Mouse (Mus musculus) midbrain, embryonic 13.5 days (tissue): Measurements from ENCODE around the gene Wdr93. TPM values are rescaled to one million over a fixed set of nuclear protein-coding genes. Genes with fewer than 3 reads are reported as not detected.
A peak's percentile ranks its signal among the peaks of the same experiment; 100 is the strongest.

Experiments used
- ATAC-seq: fragments of 200-750 bp; cut with Nextera tagmentation; 2 replicates; pipeline ENCODE4 v1.8.0; 2017; ENCODE audit warnings: mild to moderate bottlenecking, moderate TSS enrichment, moderate library complexity
- H3K27ac ChIP-seq: fragments of 300-500 bp; sonication (generic); 2 replicates; pipeline ENCODE4 v1.5.1; 2015; ENCODE audit warnings: inconsistent platforms, mild to moderate bottlenecking, moderate library complexity
- H3K27me3 ChIP-seq: fragments of 300-500 bp; sonication (generic); 2 replicates; pipeline ENCODE4 v1.6.1; 2015; ENCODE audit warnings: mild to moderate bottlenecking, inconsistent platforms
- H3K36me3 ChIP-seq: fragments of 300-500 bp; sonication (generic); 2 replicates; pipeline ENCODE4 v1.6.1; 2015; ENCODE audit warnings: mild to moderate bottlenecking, inconsistent platforms
- H3K4me1 ChIP-seq: fragments of 300-500 bp; sonication (generic); replicated peaks from 2 replicates; pipeline ENCODE4 v1.6.1; 2015; ENCODE audit warnings: inconsistent platforms
- H3K4me2 ChIP-seq: fragments of 300-500 bp; sonication (generic); replicated peaks from 2 replicates; pipeline ENCODE4 v1.6.1; 2015; ENCODE audit warnings: moderate library complexity, mild to moderate bottlenecking, inconsistent platforms
- H3K4me3 ChIP-seq: fragments of 300-500 bp; sonication (generic); replicated peaks from 2 replicates; pipeline ENCODE4 v1.5.1; 2015; ENCODE audit warnings: mild to moderate bottlenecking, inconsistent platforms
- H3K9ac ChIP-seq: fragments of 300-500 bp; sonication (generic); replicated peaks from 2 replicates; pipeline ENCODE4 v1.6.1; 2015; ENCODE audit warnings: mild to moderate bottlenecking, inconsistent platforms
- H3K9me3 ChIP-seq: fragments of 300-500 bp; sonication (generic); 2 replicates; pipeline ENCODE4 v1.6.1; 2016; ENCODE audit warnings: mild to moderate bottlenecking, inconsistent platforms
- WGBS: fragments of 180-500 bp; shearing (Covaris S2); methylation state at CpG from one replicate; pipeline ENCODE4 v1.1.7; 2015; 5-methylcytosine and 5-hydroxymethylcytosine counted together
- polyA plus RNA-seq: library from polyadenylated mRNA; unstranded; fragments of >200 nt; fragmentation: Nextera tagmentation; extraction: Ambion mirVana; gene quantifications from 2 replicates; pipeline ENCODE4 v1.2.1, GENCODE M21; 2015

Gene Wdr93
- polyA plus RNA-seq, 1 experiment from 2014 or later, result 0.27 TPM

- WGBS, result 82% methylated on average over 6 of the region's 6 CpGs
- Histone ChIP-seq H3K36me3 (no peaks in the 10 kb centered on the region), H3K4me2 (no peak overlapping the region), H3K9ac (no peak overlapping the region), H3K4me1 (no peaks in the 10 kb centered on the region), H3K9me3 (no peaks in the 10 kb centered on the region), H3K27me3 (no peaks in the 10 kb centered on the region), H3K4me3 (no peak overlapping the region), H3K27ac (no peak overlapping the region)
- no peak for ATAC-seq
These were observed 15.2 kb downstream of the Wdr93 start for GRCm38 (mm10) chr7:79758176-79758575.

GRCm38 (mm10) chr7:79759766-79760165, 16.8 kb downstream of the Wdr93 start:
- Histone ChIP-seq H3K27me3 (no peaks in the 10 kb centered on the region), H3K4me2 (no peak overlapping the region), H3K9ac (no peak overlapping the region), H3K4me1 (no peaks in the 10 kb centered on the region), H3K36me3 (no peaks in the 10 kb centered on the region), H3K4me3 (no peak overlapping the region), H3K27ac (no peak overlapping the region), H3K9me3 (no peaks in the 10 kb centered on the region)
- no peak for ATAC-seq

GRCm38 (mm10) chr7:79761124-79761876, 18.3 kb downstream of the Wdr93 start:
- Histone ChIP-seq H3K36me3 (no peaks in the 10 kb centered on the region), H3K27ac (no peak overlapping the region), H3K9ac (no peak overlapping the region), H3K4me1 (no peaks in the 10 kb centered on the region), H3K4me2 (no peak overlapping the region), H3K9me3 (no peaks in the 10 kb centered on the region), H3K4me3 (no peak overlapping the region), H3K27me3 (no peaks in the 10 kb centered on the region)
- ATAC-seq, result no peak
- WGBS, result 85% methylated on average over 5 of the region's 5 CpGs

- 82% methylated on average over 8 of the region's 8 CpGs for WGBS
- no peak overlapping the region for H3K9ac ChIP-seq
- no peak overlapping the region for H3K4me3 ChIP-seq
- H3K9me3 ChIP-seq, result no peaks in the 10 kb centered on the region
- H3K4me1 ChIP-seq, result no peaks in the 10 kb centered on the region
- no peak for ATAC-seq
- no peaks in the 10 kb centered on the region for H3K36me3 ChIP-seq
- no peaks in the 10 kb centered on the region for H3K27me3 ChIP-seq
- H3K4me2 ChIP-seq, result no peak overlapping the region
- H3K27ac ChIP-seq, result no peak overlapping the region
These were observed 19.1 kb downstream of the Wdr93 start for GRCm38 (mm10) chr7:79762106-79762505.

- no peak overlapping the region for H3K4me2 ChIP-seq
- ATAC-seq, result no peak
- no peak overlapping the region for H3K9ac ChIP-seq
- H3K27ac ChIP-seq, result no peak overlapping the region
- H3K9me3 ChIP-seq, result no peaks in the 10 kb centered on the region
- H3K27me3 ChIP-seq, result no peaks in the 10 kb centered on the region
- H3K4me1 ChIP-seq, result no peaks in the 10 kb centered on the region
- H3K36me3 ChIP-seq, result no peaks in the 10 kb centered on the region
- H3K4me3 ChIP-seq, result no peak overlapping the region
- 39% methylated on average over 1 of the region's 1 CpGs for WGBS
These were observed 23.0 kb downstream of the Wdr93 start for GRCm38 (mm10) chr7:79765991-79766390.

GRCm38 (mm10) chr7:79769664-79770063, 26.7 kb downstream of the Wdr93 start:
- no peak for ATAC-seq
- H3K27me3 ChIP-seq, result no peaks in the 10 kb centered on the region
- no peaks in the 10 kb centered on the region for H3K9me3 ChIP-seq
- H3K27ac ChIP-seq, result no peak overlapping the region
- H3K4me2 ChIP-seq, result no peak overlapping the region
- H3K4me1 ChIP-seq, result 0 out of 2 replicates have a peak, but pooled peaks cover 4% of the 10 kb centered on the region
- H3K36me3 ChIP-seq, result no peaks in the 10 kb centered on the region
- no peak overlapping the region for H3K9ac ChIP-seq
- H3K4me3 ChIP-seq, result no peak overlapping the region
- 93% methylated on average over 3 of the region's 3 CpGs for WGBS

GRCm38 (mm10) chr7:79771561-79772512, 28.9 kb downstream of the Wdr93 start:
- H3K27ac ChIP-seq, result no peak overlapping the region
- no peak overlapping the region for H3K4me2 ChIP-seq
- WGBS, result 46% methylated on average over 15 of the region's 15 CpGs
- ATAC-seq, result no peak
- no peaks in the 10 kb centered on the region for H3K36me3 ChIP-seq
- no peaks in the 10 kb centered on the region for H3K27me3 ChIP-seq
- no peak overlapping the region for H3K9ac ChIP-seq
- no peaks in the 10 kb centered on the region for H3K9me3 ChIP-seq
- no peak overlapping the region for H3K4me3 ChIP-seq
- H3K4me1 ChIP-seq, result 0 out of 2 replicates have a peak, but pooled peaks cover 4% of the 10 kb centered on the region

- H3K27ac ChIP-seq, result no peak overlapping the region
- no peaks in the 10 kb centered on the region for H3K36me3 ChIP-seq
- ATAC-seq, result 0 out of 2 replicates have a peak, but pooled peaks have one; percentile 40
- H3K9ac ChIP-seq, result no peak overlapping the region
- no peaks in the 10 kb centered on the region for H3K27me3 ChIP-seq
- no peaks in the 10 kb centered on the region for H3K9me3 ChIP-seq
- 31% methylated on average over 16 of the region's 16 CpGs for WGBS
- H3K4me2 ChIP-seq, result peak overlapping the region; percentile 41
- H3K4me3 ChIP-seq, result no peak overlapping the region; the same call in 1 of the 2 replicates
- H3K4me1 ChIP-seq, result 0 out of 2 replicates have a peak, but pooled peaks cover 3% of the 10 kb centered on the region
These were observed 38.0 kb downstream of the Wdr93 start for GRCm38 (mm10) chr7:79780647-79781626.

- no peak overlapping the region for H3K9ac ChIP-seq
- 78% methylated on average over 11 of the region's 11 CpGs for WGBS
- ATAC-seq, result no peak
- H3K4me2 ChIP-seq, result no peak overlapping the region
- no peak overlapping the region for H3K27ac ChIP-seq
- no peaks in the 10 kb centered on the region for H3K36me3 ChIP-seq
- H3K9me3 ChIP-seq, result no peaks in the 10 kb centered on the region
- H3K27me3 ChIP-seq, result no peaks in the 10 kb centered on the region
- H3K4me3 ChIP-seq, result no peak overlapping the region
- H3K4me1 ChIP-seq, result 0 out of 2 replicates have a peak, but pooled peaks cover 3% of the 10 kb centered on the region
These were observed 39.0 kb downstream of the Wdr93 start for GRCm38 (mm10) chr7:79781826-79782515.

- no peaks in the 10 kb centered on the region for H3K9me3 ChIP-seq
- H3K4me3 ChIP-seq, result no peak overlapping the region
- 0 out of 2 replicates have a peak, but pooled peaks cover 3% of the 10 kb centered on the region for H3K4me1 ChIP-seq
- ATAC-seq, result no peak
- no peak overlapping the region for H3K27ac ChIP-seq
- no peaks in the 10 kb centered on the region for H3K36me3 ChIP-seq
- H3K27me3 ChIP-seq, result 0 out of 2 replicates have a peak, but pooled peaks cover 4% of the 10 kb centered on the region
- no peak overlapping the region for H3K9ac ChIP-seq
- H3K4me2 ChIP-seq, result no peak overlapping the region
- 87% methylated on average over 2 of the region's 2 CpGs for WGBS
These were observed 39.5 kb downstream of the Wdr93 start for GRCm38 (mm10) chr7:79782516-79782855.

GRCm38 (mm10) chr7:79786295-79786694, 43.3 kb downstream of the Wdr93 start:
- 23% methylated on average over 6 of the region's 6 CpGs for WGBS
- Histone ChIP-seq H3K36me3 (no peaks in the 10 kb centered on the region), H3K4me2 (no peak overlapping the region), H3K4me3 (no peak overlapping the region), H3K9me3 (no peaks in the 10 kb centered on the region), H3K27ac (no peak overlapping the region), H3K9ac (no peak overlapping the region), H3K27me3 (peaks cover 14% of the 10 kb centered on the region), H3K4me1 (0 out of 2 replicates have a peak, but pooled peaks cover 2% of the 10 kb centered on the region)
- peak; percentile 71 for ATAC-seq
